Mouse (Mus musculus) spleen, adult 2 months (tissue): ENCODE measurements at regions not wholly inside any gene's neighbourhood (a gene's known extent, or its start where the extent isn't known, plus 50 kb on each side); places are given as distances from the start of the nearest gene placed in this dataset.

Experiments
- CTCF ChIP-seq: fragments of 200-500 bp; IDR thresholded peaks from 2 replicates; pipeline ENCODE4 v1.5.1; 2011; ENCODE audit warnings: mild to moderate bottlenecking, inconsistent platforms; ENCODE audit not compliant: insufficient read depth, insufficient read length, insufficient replicate concordance; ENCODE audit errors: extremely low read depth
- POLR2A ChIP-seq: fragments of 200-500 bp; IDR thresholded peaks from 2 replicates; pipeline ENCODE4 v1.6.1; 2011; ENCODE audit warnings: low read depth, low read length, inconsistent platforms

- TF ChIP-seq CTCF (no peak), POLR2A (no peak)
These were observed 194.1 kb downstream of the Rplp1 start for GRCm38 (mm10) chr9:61720206-61720605.
